Mouse (Mus musculus): ENCODE measurements around the gene Adamts7. TPM values are rescaled to one million over a fixed set of nuclear protein-coding genes. Genes with fewer than 3 reads are reported as not detected.
A peak's percentile ranks its signal among the peaks of the same experiment; 100 is the strongest.

Adamts7 gene
- total and polyA plus RNA-seq, 2 experiments from 2014 or later, result 4.9 to 15.9 TPM

- WGBS, result 89% methylated on average over 5 of the region's 5 CpGs
- Histone ChIP-seq H3K27me3 (ENCODE audit: insufficient read depth, low read length) (no peaks in the 10 kb centered on the region), H3K4me2 (ENCODE audit: low read depth) (no peak overlapping the region), H3K9me3 (ENCODE audit: low read length) (no peaks in the 10 kb centered on the region), H3K4me3 (ENCODE audit: low read depth, low read length) (no peak overlapping the region), H3K36me3 (ENCODE audit: insufficient read depth) (peaks cover 10% of the 10 kb centered on the region), H3K4me1 (ENCODE audit: insufficient read depth) (no peaks in the 10 kb centered on the region), H3K27ac (ENCODE audit: low read depth, low read length) (no peak overlapping the region), H3K9ac (no peak overlapping the region)
- DNase-seq, result no peak
- ATAC-seq, result no peak; the same call in 1 of the 2 replicates
- TF ChIP-seq CTCF (IDR thresholded peaks at IDR 0.05; ENCODE audit: low read depth), result no peak
Observed at GRCm38 (mm10) chr9:90250141-90250775, 87.4 kb downstream of the Adamts7 start.

DNA sequence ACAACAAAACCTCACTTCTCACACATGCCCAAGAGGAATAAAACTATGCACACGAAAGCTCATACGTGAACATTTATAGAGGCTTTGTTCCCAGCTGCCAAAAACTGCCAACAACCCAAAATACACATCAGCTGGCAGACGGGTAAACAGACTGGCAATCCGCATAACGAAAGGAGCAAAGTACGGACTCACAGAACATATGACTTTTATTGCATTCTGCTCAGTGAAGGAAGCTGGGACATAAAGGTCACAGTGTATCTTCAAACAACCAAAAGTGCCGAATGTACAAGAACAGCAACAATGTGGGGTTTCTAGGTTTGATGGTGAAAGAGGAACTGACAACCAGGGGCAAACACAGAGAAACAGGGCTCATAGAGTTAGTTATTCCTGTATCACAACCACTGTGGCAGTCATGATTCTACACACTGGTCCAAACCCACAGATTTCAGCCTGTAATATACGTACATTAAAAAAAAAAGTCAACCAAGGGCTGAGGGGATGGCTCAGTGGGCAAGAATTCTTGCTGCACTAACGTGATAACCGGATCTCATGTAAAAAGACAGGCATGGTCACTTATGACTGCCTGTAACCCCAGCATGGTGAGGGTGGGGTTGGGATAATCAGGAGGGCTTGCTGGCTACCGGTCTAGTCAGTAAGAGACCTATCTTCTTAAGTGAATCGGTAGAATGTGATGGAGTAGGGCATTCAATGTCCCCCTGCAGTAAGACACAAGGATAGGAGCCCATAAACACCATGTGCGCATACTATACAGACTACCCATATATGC lies 88.3 kb downstream of the Adamts7 start:
- ATAC-seq, result peak; percentile 67
- no peak overlapping the region for H3K4me2 ChIP-seq (ENCODE audit: low read depth)
- H3K4me1 ChIP-seq (ENCODE audit: insufficient read depth), result no peaks in the 10 kb centered on the region
- no peaks in the 10 kb centered on the region for H3K9me3 ChIP-seq (ENCODE audit: low read length)
- no peak overlapping the region for H3K27ac ChIP-seq (ENCODE audit: low read depth, low read length)
- H3K27me3 ChIP-seq (ENCODE audit: insufficient read depth, low read length), result no peaks in the 10 kb centered on the region
- TF ChIP-seq CTCF (IDR thresholded peaks at IDR 0.05; ENCODE audit: low read depth), result no peak
- WGBS, result 74% methylated on average over 13 of the region's 13 CpGs
- no peak overlapping the region for H3K9ac ChIP-seq
- DNase-seq, result peak; percentile 40
- H3K36me3 ChIP-seq (ENCODE audit: insufficient read depth), result peaks cover 10% of the 10 kb centered on the region
- H3K4me3 ChIP-seq (ENCODE audit: low read depth, low read length), result no peak overlapping the region

GRCm38 (mm10) chr9:90253181-90253580 lies 90.3 kb downstream of the Adamts7 start:
- Histone ChIP-seq H3K9ac (no peak overlapping the region), H3K36me3 (ENCODE audit: insufficient read depth) (no peaks in the 10 kb centered on the region), H3K27ac (ENCODE audit: low read depth, low read length) (no peak overlapping the region), H3K4me1 (ENCODE audit: insufficient read depth) (no peaks in the 10 kb centered on the region), H3K4me3 (ENCODE audit: low read depth, low read length) (no peak overlapping the region), H3K27me3 (ENCODE audit: insufficient read depth, low read length) (no peaks in the 10 kb centered on the region), H3K4me2 (ENCODE audit: low read depth) (no peak overlapping the region), H3K9me3 (ENCODE audit: low read length) (no peaks in the 10 kb centered on the region)
- no peak for TF ChIP-seq CTCF (IDR thresholded peaks at IDR 0.05; ENCODE audit: low read depth)
- 94% methylated on average over 2 of the region's 2 CpGs for WGBS
- DNase-seq (no peak), ATAC-seq (no peak)

DNA sequence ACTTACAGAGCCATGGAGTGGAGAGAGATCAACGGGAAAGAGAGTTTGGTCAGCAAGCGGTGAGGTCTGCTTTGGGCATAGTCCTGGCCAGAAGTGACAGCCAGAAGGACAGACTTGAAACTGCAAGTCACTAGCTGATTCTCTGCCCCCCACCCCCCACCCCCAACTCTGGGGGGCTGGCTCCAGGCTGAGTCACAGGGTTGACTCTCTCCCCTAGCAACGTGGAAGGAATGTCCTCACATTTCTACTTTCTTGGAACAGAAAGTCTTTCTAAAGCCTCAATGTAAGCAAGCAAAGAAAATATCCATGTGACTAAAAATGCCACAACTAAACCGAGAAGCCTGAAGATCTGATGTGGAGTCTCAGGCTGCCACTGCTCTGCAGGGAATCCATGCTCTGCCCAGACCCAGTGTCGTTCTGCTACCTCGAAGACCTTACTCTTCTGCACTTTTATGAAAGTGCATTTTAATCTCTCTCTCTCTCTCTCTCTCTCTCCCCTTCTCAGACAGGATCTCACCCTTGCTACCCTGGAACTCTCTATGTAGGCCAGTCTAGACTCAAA lies 93.1 kb downstream of the Adamts7 start:
- Histone ChIP-seq H3K9me3 (ENCODE audit: low read length) (no peaks in the 10 kb centered on the region), H3K4me3 (ENCODE audit: low read depth, low read length) (no peak overlapping the region), H3K9ac (no peak overlapping the region), H3K27me3 (ENCODE audit: insufficient read depth, low read length) (no peaks in the 10 kb centered on the region), H3K4me1 (ENCODE audit: insufficient read depth) (no peaks in the 10 kb centered on the region), H3K27ac (ENCODE audit: low read depth, low read length) (no peak overlapping the region), H3K4me2 (ENCODE audit: low read depth) (no peak overlapping the region), H3K36me3 (ENCODE audit: insufficient read depth) (no peaks in the 10 kb centered on the region)
- WGBS, result 54% methylated on average over 6 of the region's 6 CpGs
- DNase-seq, result no peak
- ATAC-seq, result peak; percentile 25; the same call in 1 of the 2 replicates
- TF ChIP-seq CTCF (IDR thresholded peaks at IDR 0.05; ENCODE audit: low read depth), result no peak

GRCm38 (mm10) chr9:90257220-90257619 lies 94.4 kb downstream of the Adamts7 start:
- WGBS, result 85% methylated on average over 7 of the region's 7 CpGs
- no peaks in the 10 kb centered on the region for H3K9me3 ChIP-seq (ENCODE audit: low read length)
- H3K9ac ChIP-seq, result no peak overlapping the region
- H3K4me2 ChIP-seq (ENCODE audit: low read depth), result no peak overlapping the region
- no peaks in the 10 kb centered on the region for H3K36me3 ChIP-seq (ENCODE audit: insufficient read depth)
- ATAC-seq, result no peak
- no peaks in the 10 kb centered on the region for H3K4me1 ChIP-seq (ENCODE audit: insufficient read depth)
- no peak overlapping the region for H3K4me3 ChIP-seq (ENCODE audit: low read depth, low read length)
- TF ChIP-seq CTCF (IDR thresholded peaks at IDR 0.05; ENCODE audit: low read depth), result no peak
- H3K27ac ChIP-seq (ENCODE audit: low read depth, low read length), result no peak overlapping the region
- H3K27me3 ChIP-seq (ENCODE audit: insufficient read depth, low read length), result no peaks in the 10 kb centered on the region
- DNase-seq, result no peak

Other genes with a start within 250 kb of the Adamts7 start
- gene Ctsh, start 108.9 kb upstream of the Adamts7 start, total RNA-seq (2014; rRNA removed), result 19.6 and 29.9 TPM in 2 replicates
- 35.8 and 47.8 TPM in 2 replicates for gene Ctsh, start 108.9 kb upstream of the Adamts7 start, polyA plus RNA-seq (2015; fragmentation: Nextera tagmentation; extraction: Ambion mirVana)
- gene Morf4l1, start 48.3 kb upstream of the Adamts7 start, total RNA-seq (2014; rRNA removed), result 295 and 321 TPM in 2 replicates
- gene Morf4l1, start 48.3 kb upstream of the Adamts7 start, polyA plus RNA-seq (2015; fragmentation: Nextera tagmentation; extraction: Ambion mirVana), result 636 and 638 TPM in 2 replicates
- gene Tbc1d2b, start 107.7 kb downstream of the Adamts7 start, total RNA-seq (2014; rRNA removed), result 13.5 and 16.7 TPM in 2 replicates
- gene Tbc1d2b, start 107.7 kb downstream of the Adamts7 start, polyA plus RNA-seq (2015; fragmentation: Nextera tagmentation; extraction: Ambion mirVana), result 3.1 and 4.0 TPM in 2 replicates

All from forebrain, postnatal 0 days (tissue).